Mouse (Mus musculus): ENCODE data around the gene St6galnac3. TPM values are rescaled to one million over a fixed set of nuclear protein-coding genes. Genes with fewer than 3 reads are reported as not detected.

St6galnac3 gene
- total and polyA plus RNA-seq, 2 experiments from 2014 or later: 6.9 to 11.9 TPM

DNA sequence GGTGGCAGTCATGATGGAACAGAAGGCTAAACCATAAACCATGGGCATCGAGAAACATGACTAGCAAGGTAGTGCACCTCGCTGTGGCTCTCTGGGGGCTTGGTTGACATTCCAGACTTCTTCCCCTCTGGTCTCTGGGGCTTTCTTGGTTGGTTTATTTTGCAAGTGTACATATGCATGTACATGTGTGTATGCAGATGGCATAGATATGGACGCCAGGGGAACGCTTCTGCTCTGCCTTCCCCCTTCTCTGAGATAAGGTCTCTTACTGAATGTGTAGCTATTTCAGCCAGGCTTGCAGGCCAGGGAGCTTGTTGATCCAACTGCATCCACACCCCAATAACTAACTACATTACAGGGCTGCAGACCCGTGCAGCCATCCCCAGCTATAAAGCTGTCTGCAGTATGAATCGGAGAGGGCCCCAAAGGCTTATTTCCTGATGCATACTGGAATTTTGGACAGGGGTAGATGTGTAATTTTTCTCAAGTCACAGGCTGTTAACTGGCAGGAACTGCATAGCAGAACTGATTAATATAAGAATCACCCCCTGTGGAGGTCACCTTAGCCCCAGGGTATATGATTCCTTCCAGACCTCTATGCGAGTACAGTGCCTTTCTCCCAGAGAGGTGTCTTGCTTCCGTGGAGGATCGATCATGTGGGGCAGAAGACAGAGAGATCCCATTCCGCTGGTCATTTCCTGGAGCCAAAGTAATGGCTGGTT lies 53.9 kb downstream of the St6galnac3 start:
- DNase-seq (ENCODE audit: low spot score) (no peak), ATAC-seq (ENCODE audit: low FRiP score) (no peak)
- Histone ChIP-seq H3K27ac (ENCODE audit: low read depth, low read length) (no peak overlapping the region), H3K4me3 (ENCODE audit: low read depth, low read length) (no peak overlapping the region), H3K9me3 (ENCODE audit: low read length) (no peaks in the 10 kb centered on the region), H3K4me1 (ENCODE audit: insufficient read depth, low read length) (no peaks in the 10 kb centered on the region), H3K36me3 (ENCODE audit: insufficient read depth, low read length) (no peaks in the 10 kb centered on the region), H3K27me3 (ENCODE audit: insufficient read depth, low read length) (no peaks in the 10 kb centered on the region), H3K9ac (replicated peaks; ENCODE audit: low read length, poor library complexity, severe bottlenecking) (no peak overlapping the region), H3K4me2 (ENCODE audit: low read depth, low read length, poor library complexity, severe bottlenecking) (no peak overlapping the region)
- 92% methylated on average over 10 of the region's 10 CpGs for WGBS
- TF ChIP-seq CTCF (IDR thresholded peaks at IDR 0.05): no peak

DNA sequence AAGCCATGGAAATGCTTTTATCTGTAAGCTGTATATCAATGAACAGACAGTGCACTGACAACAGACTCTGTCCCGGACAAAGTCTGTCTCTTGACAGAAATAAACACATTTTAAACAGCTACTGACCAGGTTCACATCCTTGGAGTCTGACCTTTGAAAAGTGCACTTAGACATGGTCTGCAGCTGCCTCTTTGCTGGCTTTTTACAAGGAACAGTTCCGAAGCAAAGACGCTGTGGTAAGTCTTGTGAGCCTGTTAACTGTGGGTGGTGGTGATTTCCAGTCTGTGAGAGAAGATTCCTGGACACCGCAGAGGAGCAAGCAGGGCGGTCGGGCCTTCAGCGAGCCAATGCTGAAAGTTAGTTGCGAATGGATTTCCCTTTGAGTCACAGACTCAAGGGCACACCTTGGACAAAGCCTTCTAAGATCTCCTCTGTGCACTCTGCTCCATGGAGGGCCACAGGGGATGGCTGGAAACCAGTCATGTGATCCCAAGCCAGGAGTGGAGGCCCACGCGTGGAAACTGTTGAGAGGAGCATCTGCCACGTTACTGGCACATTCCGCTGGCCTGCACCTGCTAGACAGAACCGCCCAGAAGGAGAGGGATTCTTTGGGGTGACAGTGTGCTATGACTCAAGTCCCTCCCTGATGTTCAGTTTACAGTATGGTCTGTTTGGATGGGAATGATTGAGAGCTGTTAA lies 55.1 kb downstream of the St6galnac3 start:
- WGBS: 91% methylated on average over 13 of the region's 13 CpGs
- Histone ChIP-seq H3K4me1 (ENCODE audit: insufficient read depth, low read length) (no peaks in the 10 kb centered on the region), H3K9ac (replicated peaks; ENCODE audit: low read length, poor library complexity, severe bottlenecking) (no peak overlapping the region), H3K4me2 (ENCODE audit: low read depth, low read length, poor library complexity, severe bottlenecking) (no peak overlapping the region), H3K27me3 (ENCODE audit: insufficient read depth, low read length) (no peaks in the 10 kb centered on the region), H3K9me3 (ENCODE audit: low read length) (no peaks in the 10 kb centered on the region), H3K36me3 (ENCODE audit: insufficient read depth, low read length) (no peaks in the 10 kb centered on the region), H3K4me3 (ENCODE audit: low read depth, low read length) (no peak overlapping the region), H3K27ac (ENCODE audit: low read depth, low read length) (no peak overlapping the region)
- ATAC-seq (ENCODE audit: low FRiP score) (no peak), DNase-seq (ENCODE audit: low spot score) (no peak)
- TF ChIP-seq CTCF (IDR thresholded peaks at IDR 0.05): no peak

DNA sequence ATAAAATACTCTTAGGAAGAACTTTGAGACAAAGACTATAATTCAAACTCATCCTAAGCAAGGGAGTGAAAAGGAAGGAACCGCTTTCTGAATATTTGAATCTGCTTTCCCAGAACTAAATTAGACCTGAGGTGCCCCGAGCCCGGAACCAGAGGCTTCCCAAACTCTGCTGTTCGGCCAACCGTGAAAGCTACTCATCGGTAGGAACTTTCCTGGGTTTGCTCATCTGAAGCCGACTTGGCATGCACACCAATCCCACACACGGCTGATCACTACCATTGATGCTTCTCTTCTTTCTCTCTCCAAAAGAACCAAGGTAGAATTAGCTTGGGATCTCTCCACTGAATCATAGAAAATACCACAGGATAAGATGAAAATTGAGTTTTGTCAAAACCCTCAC lies 55.6 kb downstream of the St6galnac3 start:
- 53% methylated on average over 8 of the region's 8 CpGs for WGBS
- Histone ChIP-seq H3K9me3 (ENCODE audit: low read length) (no peaks in the 10 kb centered on the region), H3K9ac (replicated peaks; ENCODE audit: low read length, poor library complexity, severe bottlenecking) (no peak overlapping the region), H3K36me3 (ENCODE audit: insufficient read depth, low read length) (no peaks in the 10 kb centered on the region), H3K27ac (ENCODE audit: low read depth, low read length) (no peak overlapping the region), H3K4me3 (ENCODE audit: low read depth, low read length) (no peak overlapping the region), H3K4me1 (ENCODE audit: insufficient read depth, low read length) (no peaks in the 10 kb centered on the region), H3K27me3 (ENCODE audit: insufficient read depth, low read length) (no peaks in the 10 kb centered on the region), H3K4me2 (ENCODE audit: low read depth, low read length, poor library complexity, severe bottlenecking) (no peak overlapping the region)
- ATAC-seq (ENCODE audit: low FRiP score): no peak
- no peak for DNase-seq (ENCODE audit: low spot score)
- TF ChIP-seq CTCF (IDR thresholded peaks at IDR 0.05): no peak

DNA sequence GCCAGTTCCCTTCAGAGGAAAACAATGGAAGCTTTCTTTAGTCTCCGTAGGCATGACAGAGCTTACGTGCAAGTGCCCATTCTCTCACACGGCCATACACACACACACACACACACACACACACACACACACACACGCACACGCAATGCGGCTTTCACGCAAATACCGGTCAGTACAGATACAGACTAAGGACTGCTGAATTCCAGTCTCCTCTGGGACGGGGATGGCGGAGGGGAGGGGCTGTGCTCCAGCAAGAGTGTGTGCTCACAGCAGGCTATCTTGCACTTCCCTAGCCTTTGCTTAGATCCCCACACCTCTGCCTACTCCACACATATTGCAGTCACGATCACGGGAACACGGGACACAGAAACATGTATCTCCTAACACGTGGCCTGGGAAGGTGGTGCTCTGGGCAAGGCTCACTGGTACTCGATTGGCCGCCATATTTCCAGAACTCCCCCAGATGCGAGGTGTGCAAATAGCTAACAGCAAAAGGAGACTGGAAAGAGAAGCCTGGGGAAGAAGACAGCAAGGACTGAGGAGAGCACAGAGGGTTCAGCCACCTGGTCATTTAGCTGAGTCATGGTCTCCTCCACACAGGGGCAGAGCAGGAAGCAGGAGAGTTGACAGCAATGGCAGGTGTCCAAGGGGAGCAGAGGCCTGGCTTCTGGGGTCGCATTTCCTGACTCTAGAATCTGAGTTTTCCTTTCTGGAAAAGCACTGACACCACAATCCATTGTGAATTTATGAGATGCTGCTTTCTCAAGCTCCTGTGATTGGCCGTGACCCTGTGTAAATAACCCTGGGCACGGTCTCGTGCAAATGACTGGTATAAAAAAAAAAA lies 56.3 kb downstream of the St6galnac3 start:
- TF ChIP-seq CTCF (IDR thresholded peaks at IDR 0.05): no peak
- DNase-seq (ENCODE audit: low spot score): no peak
- ATAC-seq (ENCODE audit: low FRiP score): no peak

DNA sequence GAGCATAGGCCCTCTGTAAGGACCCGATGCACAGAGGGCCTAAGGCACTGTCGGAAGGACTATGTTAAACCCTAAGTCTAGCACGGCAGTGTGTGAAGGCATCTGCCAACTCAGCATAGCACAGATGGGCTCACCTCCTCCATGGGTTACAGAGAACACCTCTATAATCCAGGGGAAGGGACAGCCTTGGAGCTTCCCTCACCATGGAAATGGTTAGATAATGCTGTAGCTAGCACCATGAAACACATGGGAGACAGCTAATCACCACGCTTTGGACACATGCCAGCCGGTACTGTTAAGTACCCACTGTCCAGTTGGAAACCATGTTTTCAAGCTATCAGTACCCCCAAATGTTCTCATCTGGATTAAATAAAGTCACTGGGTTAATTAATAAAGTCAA lies 60.3 kb downstream of the St6galnac3 start:
- Histone ChIP-seq H3K4me3 (ENCODE audit: low read depth, low read length) (no peak overlapping the region), H3K4me2 (ENCODE audit: low read depth, low read length, poor library complexity, severe bottlenecking) (no peak overlapping the region), H3K27ac (ENCODE audit: low read depth, low read length) (no peak overlapping the region), H3K9ac (replicated peaks; ENCODE audit: low read length, poor library complexity, severe bottlenecking) (no peak overlapping the region), H3K36me3 (ENCODE audit: insufficient read depth, low read length) (no peaks in the 10 kb centered on the region), H3K4me1 (ENCODE audit: insufficient read depth, low read length) (no peaks in the 10 kb centered on the region; the same call in 1 of the 2 replicates), H3K9me3 (ENCODE audit: low read length) (no peaks in the 10 kb centered on the region), H3K27me3 (ENCODE audit: insufficient read depth, low read length) (no peaks in the 10 kb centered on the region)
- ATAC-seq (ENCODE audit: low FRiP score) (no peak), DNase-seq (ENCODE audit: low spot score) (peak; percentile 30)
- no peak for TF ChIP-seq CTCF (IDR thresholded peaks at IDR 0.05)
- 84% methylated on average over 5 of the region's 5 CpGs for WGBS

More for the DNA sequence above, 56.3 kb downstream of the St6galnac3 start:
- Histone ChIP-seq H3K27me3 (ENCODE audit: insufficient read depth, low read length) (no peaks in the 10 kb centered on the region), H3K4me3 (ENCODE audit: low read depth, low read length) (no peak overlapping the region), H3K9me3 (ENCODE audit: low read length) (no peaks in the 10 kb centered on the region), H3K4me2 (ENCODE audit: low read depth, low read length, poor library complexity, severe bottlenecking) (no peak overlapping the region), H3K27ac (ENCODE audit: low read depth, low read length) (no peak overlapping the region), H3K4me1 (ENCODE audit: insufficient read depth, low read length) (no peaks in the 10 kb centered on the region), H3K36me3 (ENCODE audit: insufficient read depth, low read length) (no peaks in the 10 kb centered on the region), H3K9ac (replicated peaks; ENCODE audit: low read length, poor library complexity, severe bottlenecking) (no peak overlapping the region)
- WGBS: 75% methylated on average over 21 of the region's 21 CpGs

All from midbrain, postnatal 0 days (tissue).